28 mouse cellular contexts compared by ENCODE assay signal in genomic region chr16:21589110-21589509, GRCm38 (mm10).
DNase-seq lines count a peak whose midpoint lies in the region; ATAC-seq and TF ChIP-seq lines count a peak whose summit lies in the region.
"Had no signal": no experiment of that assay in that cellular context is flagged by ENCODE, and none has a peak within 500 bp of the region (broad histone marks: within the 10 kb centered on the region; RNA-seq: fewer than 3 reads in every experiment).

No protein-coding gene starts in this region.

- peak; percentile 74 for ATAC-seq in frontal cortex, adult (ENCODE audit: low TSS enrichment)
- ATAC-seq in lung, embryonic 14.5 days (ENCODE audit: insufficient read depth) = peak; percentile 78; the same call in 1 of the 2 replicates
- no peak for ATAC-seq in midbrain, postnatal 0 days (ENCODE audit: low FRiP score)
- no peak for ATAC-seq in midbrain, embryonic 13.5 days
- ATAC-seq: CD4-positive, CD25-positive, alpha-beta regulatory T cell, adult 4 months; forebrain, embryonic 15.5 days; midbrain, embryonic 15.5 days had no signal

- no peak overlapping the region for H3K4me2 ChIP-seq in lung, embryonic 14.5 days
- H3K4me2 ChIP-seq in midbrain, postnatal 0 days (ENCODE audit: low read depth, low read length, poor library complexity, severe bottlenecking) = no peak overlapping the region
- H3K4me2 ChIP-seq in midbrain, embryonic 13.5 days (replicated peaks) = no peak overlapping the region
- H3K4me2 ChIP-seq: embryonic facial prominence, embryonic 15.5 days; forebrain, embryonic 15.5 days; heart, embryonic 13.5 days; hindbrain, embryonic 14.5 days; limb, embryonic 12.5 days; liver, embryonic 15.5 days; midbrain, embryonic 15.5 days had no signal

- H3K9ac ChIP-seq in lung, embryonic 14.5 days = no peak overlapping the region
- no peak overlapping the region for H3K9ac ChIP-seq in midbrain, postnatal 0 days (replicated peaks; ENCODE audit: low read length, poor library complexity, severe bottlenecking)
- H3K9ac ChIP-seq in midbrain, embryonic 13.5 days (replicated peaks) = no peak overlapping the region
- H3K9ac ChIP-seq: embryonic facial prominence, embryonic 15.5 days; forebrain, embryonic 15.5 days; heart, embryonic 13.5 days; hindbrain, embryonic 14.5 days; limb, embryonic 12.5 days; liver, embryonic 15.5 days; midbrain, embryonic 15.5 days had no signal

- H3K36me3 ChIP-seq in lung, embryonic 14.5 days (ENCODE audit: insufficient read depth) = no peaks in the 10 kb centered on the region
- H3K36me3 ChIP-seq in midbrain, postnatal 0 days (ENCODE audit: insufficient read depth, low read length) = no peaks in the 10 kb centered on the region
- H3K36me3 ChIP-seq in midbrain, embryonic 13.5 days = 0 out of 2 replicates have a peak, but pooled peaks cover 1% of the 10 kb centered on the region
- H3K36me3 ChIP-seq: embryonic facial prominence, embryonic 10.5 days; embryonic facial prominence, embryonic 15.5 days; forebrain, embryonic 15.5 days; heart, embryonic 13.5 days; limb, embryonic 12.5 days; liver, embryonic 15.5 days; midbrain, embryonic 15.5 days had no signal

- H3K9me3 ChIP-seq in lung, embryonic 14.5 days (ENCODE audit: low read depth, low read length) = no peaks in the 10 kb centered on the region
- no peaks in the 10 kb centered on the region for H3K9me3 ChIP-seq in midbrain, postnatal 0 days (ENCODE audit: low read length)
- no peaks in the 10 kb centered on the region for H3K9me3 ChIP-seq in midbrain, embryonic 13.5 days
- H3K9me3 ChIP-seq: embryonic facial prominence, embryonic 10.5 days; embryonic facial prominence, embryonic 15.5 days; forebrain, embryonic 15.5 days; heart, embryonic 13.5 days; limb, embryonic 12.5 days; liver, embryonic 15.5 days; midbrain, embryonic 15.5 days had no signal

- H3K4me1 ChIP-seq in lung, embryonic 14.5 days (ENCODE audit: insufficient read depth) = no peaks in the 10 kb centered on the region
- H3K4me1 ChIP-seq in midbrain, postnatal 0 days (ENCODE audit: insufficient read depth, low read length) = no peaks in the 10 kb centered on the region
- no peaks in the 10 kb centered on the region for H3K4me1 ChIP-seq in midbrain, embryonic 13.5 days (replicated peaks)
- H3K4me1 ChIP-seq: embryonic facial prominence, embryonic 10.5 days; embryonic facial prominence, embryonic 15.5 days; limb, embryonic 12.5 days; liver, embryonic 15.5 days; midbrain, embryonic 15.5 days had no signal

- H3K27me3 ChIP-seq in lung, embryonic 14.5 days (ENCODE audit: insufficient read depth, low read length) = no peaks in the 10 kb centered on the region
- H3K27me3 ChIP-seq in midbrain, postnatal 0 days (ENCODE audit: insufficient read depth, low read length) = no peaks in the 10 kb centered on the region
- H3K27me3 ChIP-seq in midbrain, embryonic 13.5 days = no peaks in the 10 kb centered on the region
- H3K27me3 ChIP-seq: embryonic facial prominence, embryonic 15.5 days; forebrain, embryonic 15.5 days; heart, embryonic 13.5 days; limb, embryonic 12.5 days; liver, embryonic 15.5 days; midbrain, embryonic 15.5 days had no signal

- 75% methylated on average over 6 of the region's 6 CpGs for WGBS in lung, embryonic 14.5 days
- WGBS in midbrain, postnatal 0 days = 95% methylated on average over 6 of the region's 6 CpGs
- 88% methylated on average over 6 of the region's 6 CpGs for WGBS in midbrain, embryonic 13.5 days

- no peak for TF ChIP-seq CTCF in lung, embryonic 14.5 days (IDR thresholded peaks at IDR 0.05; ENCODE audit: low read depth)
- TF ChIP-seq CTCF in midbrain, postnatal 0 days (IDR thresholded peaks at IDR 0.05) = no peak

- no peak for DNase-seq in frontal cortex, postnatal 25 days (ENCODE audit: low spot score in 2 of 2)
- peak; percentile 76 for DNase-seq in lung, embryonic 14.5 days
- no peak for DNase-seq in lung, postnatal 10 days
- DNase-seq in midbrain, postnatal 0 days (ENCODE audit: low spot score) = peak; percentile 17
- no peak for DNase-seq in urinary bladder, postnatal 10 days (ENCODE audit: low spot score)
- DNase-seq: adrenal gland, postnatal 14 days; cerebellum, adult 18-20 months; cerebellum, postnatal 14 days; gastrocnemius, postnatal 10 days; heart, postnatal 10 days; kidney, adult 8-10 months; kidney, postnatal 4 days; right cerebral cortex, postnatal 4 days; thymus, adult 18-20 months; thymus, postnatal 25 days had no signal

- H3K27ac ChIP-seq in lung, embryonic 14.5 days (ENCODE audit: low read depth) = no peak overlapping the region
- no peak overlapping the region for H3K27ac ChIP-seq in midbrain, postnatal 0 days (ENCODE audit: low read depth, low read length)
- no peak overlapping the region for H3K27ac ChIP-seq in midbrain, embryonic 13.5 days
- H3K27ac ChIP-seq: embryonic facial prominence, embryonic 10.5 days; embryonic facial prominence, embryonic 15.5 days; forebrain, embryonic 15.5 days; heart, embryonic 13.5 days; hindbrain, embryonic 14.5 days; kidney, postnatal 0 days; limb, embryonic 12.5 days; liver, embryonic 15.5 days; midbrain, embryonic 15.5 days; stomach, postnatal 0 days had no signal

- no peak overlapping the region for H3K4me3 ChIP-seq in lung, embryonic 14.5 days (ENCODE audit: low read depth, low read length)
- no peak overlapping the region for H3K4me3 ChIP-seq in midbrain, postnatal 0 days (ENCODE audit: low read depth, low read length)
- no peak overlapping the region for H3K4me3 ChIP-seq in midbrain, embryonic 13.5 days (replicated peaks)
- H3K4me3 ChIP-seq: embryonic facial prominence, embryonic 10.5 days; embryonic facial prominence, embryonic 15.5 days; forebrain, embryonic 15.5 days; heart, embryonic 13.5 days; limb, embryonic 12.5 days; liver, embryonic 15.5 days; midbrain, embryonic 15.5 days had no signal

Comparison
In these comparisons a context has a peak if more than half of its experiments do, and no peak if none do; other contexts are left out.
1. DNase-seq: peak in lung, embryonic 14.5 days (single experiment) and midbrain, postnatal 0 days (single experiment); none in frontal cortex, postnatal 25 days (0 of 2), lung, postnatal 10 days (single experiment) and urinary bladder, postnatal 10 days (single experiment).
2. ATAC-seq: peak in frontal cortex, adult (single experiment) and lung, embryonic 14.5 days (single experiment); none in midbrain, postnatal 0 days (single experiment) and midbrain, embryonic 13.5 days (single experiment).